Mouse (Mus musculus): ENCODE measurements around the gene Dsp. TPM values are rescaled to one million over a fixed set of nuclear protein-coding genes. Genes with fewer than 3 reads are reported as not detected.

The Dsp gene
- polyA plus RNA-seq, 1 experiment: not detected

GRCm38 (mm10) chr13:38230177-38230821 lies 79.2 kb downstream of the Dsp start:
- TF ChIP-seq MYOG (IDR thresholded peaks at IDR 0.05; ENCODE audit: control insufficient read depth in 1 of 3, insufficient read depth in 1 of 3, insufficient read length in 2 of 3, low read depth in 2 of 3): no peak
- TF ChIP-seq CEBPB (IDR thresholded peaks at IDR 0.05; ENCODE audit: insufficient read depth, poor library complexity, severe bottlenecking): no peak
- TF ChIP-seq USF1 (IDR thresholded peaks at IDR 0.05; ENCODE audit: low read depth): no peak
- TF ChIP-seq MAX (IDR thresholded peaks at IDR 0.05; ENCODE audit: low read depth): no peak
- no peak for TF ChIP-seq POLR2A (IDR thresholded peaks at IDR 0.05; ENCODE audit: insufficient read length, low read depth)
- no peak for TF ChIP-seq SRF (IDR thresholded peaks at IDR 0.05; ENCODE audit: control insufficient read depth, insufficient read length, low read depth)
- TF ChIP-seq REST (IDR thresholded peaks at IDR 0.05; ENCODE audit: insufficient read depth, insufficient read length): no peak
- no peak for TF ChIP-seq MYOD1 (IDR thresholded peaks at IDR 0.05; ENCODE audit: control insufficient read depth in 1 of 3, insufficient read length in 2 of 3, low read depth in 2 of 3)
- TF ChIP-seq TCF3 (IDR thresholded peaks at IDR 0.05; ENCODE audit: insufficient read length, low read depth): no peak
- no peak for TF ChIP-seq TCF12 (IDR thresholded peaks at IDR 0.05; ENCODE audit: insufficient read depth, poor library complexity, severe bottlenecking)
- no peak for TF ChIP-seq E2F4 (IDR thresholded peaks at IDR 0.05; ENCODE audit: insufficient read depth)
- no peak for TF ChIP-seq POLR2AphosphoS2 (IDR thresholded peaks at IDR 0.05; ENCODE audit: insufficient read length, low read depth)
- Histone ChIP-seq H3K4me3 (no peak overlapping the region), H3ac (ENCODE audit: control insufficient read depth, insufficient read length) (no peak overlapping the region), H3K4me2 (ENCODE audit: low read depth) (no peak overlapping the region), H3K36me3 (ENCODE audit: control insufficient read depth, insufficient read depth) (peaks cover 9% of the 10 kb centered on the region), H3K79me2 (ENCODE audit: control insufficient read depth, insufficient read depth) (no peaks in the 10 kb centered on the region), H3K27me3 (ENCODE audit: control insufficient read depth, insufficient read depth, insufficient read length) (no peaks in the 10 kb centered on the region)

- no peak for TF ChIP-seq POLR2A (IDR thresholded peaks at IDR 0.05; ENCODE audit: insufficient read length, low read depth)
These were observed 81.3 kb downstream of the Dsp start for GRCm38 (mm10) chr13:38232411-38232810.

GRCm38 (mm10) chr13:38232856-38233625 lies 81.9 kb downstream of the Dsp start:
- TF ChIP-seq TCF3 (IDR thresholded peaks at IDR 0.05; ENCODE audit: insufficient read length, low read depth) (no peak), USF1 (IDR thresholded peaks at IDR 0.05; ENCODE audit: low read depth) (no peak)
- H3K79me2 ChIP-seq (ENCODE audit: control insufficient read depth, insufficient read depth): no peaks in the 10 kb centered on the region
- no peaks in the 10 kb centered on the region for H3K27me3 ChIP-seq (ENCODE audit: control insufficient read depth, insufficient read depth, insufficient read length)
- H3K36me3 ChIP-seq (ENCODE audit: control insufficient read depth, insufficient read depth): no peaks in the 10 kb centered on the region
- no peak overlapping the region for H3K4me2 ChIP-seq (ENCODE audit: low read depth)
- H3K4me3 ChIP-seq: no peak overlapping the region
- H3ac ChIP-seq (ENCODE audit: control insufficient read depth, insufficient read length): no peak overlapping the region

More at GRCm38 (mm10) chr13:38232411-38232810, 81.3 kb downstream of the Dsp start:
- H3ac ChIP-seq (ENCODE audit: control insufficient read depth, insufficient read length): no peak overlapping the region
- H3K4me3 ChIP-seq: no peak overlapping the region
- H3K27me3 ChIP-seq (ENCODE audit: control insufficient read depth, insufficient read depth, insufficient read length): no peaks in the 10 kb centered on the region
- no peaks in the 10 kb centered on the region for H3K36me3 ChIP-seq (ENCODE audit: control insufficient read depth, insufficient read depth)
- no peak overlapping the region for H3K4me2 ChIP-seq (ENCODE audit: low read depth)
- H3K79me2 ChIP-seq (ENCODE audit: control insufficient read depth, insufficient read depth): no peaks in the 10 kb centered on the region

GRCm38 (mm10) chr13:38234651-38235050 lies 83.6 kb downstream of the Dsp start:
- Histone ChIP-seq H3K36me3 (ENCODE audit: control insufficient read depth, insufficient read depth) (no peaks in the 10 kb centered on the region), H3K4me3 (no peak overlapping the region), H3K79me2 (ENCODE audit: control insufficient read depth, insufficient read depth) (no peaks in the 10 kb centered on the region), H3ac (ENCODE audit: control insufficient read depth, insufficient read length) (no peak overlapping the region), H3K27me3 (ENCODE audit: control insufficient read depth, insufficient read depth, insufficient read length) (no peaks in the 10 kb centered on the region), H3K4me2 (ENCODE audit: low read depth) (no peak overlapping the region)
- no peak for TF ChIP-seq USF1 (IDR thresholded peaks at IDR 0.05; ENCODE audit: low read depth)
- TF ChIP-seq MYOG (IDR thresholded peaks at IDR 0.05; ENCODE audit: control insufficient read depth in 1 of 3, insufficient read depth in 1 of 3, insufficient read length in 2 of 3, low read depth in 2 of 3): no peak
- no peak for TF ChIP-seq TCF12 (IDR thresholded peaks at IDR 0.05; ENCODE audit: insufficient read depth, poor library complexity, severe bottlenecking)
- TF ChIP-seq SRF (IDR thresholded peaks at IDR 0.05; ENCODE audit: control insufficient read depth, insufficient read length, low read depth): no peak
- TF ChIP-seq TCF3 (IDR thresholded peaks at IDR 0.05; ENCODE audit: insufficient read length, low read depth): no peak
- TF ChIP-seq POLR2AphosphoS2 (IDR thresholded peaks at IDR 0.05; ENCODE audit: insufficient read length, low read depth): no peak
- no peak for TF ChIP-seq REST (IDR thresholded peaks at IDR 0.05; ENCODE audit: insufficient read depth, insufficient read length)
- TF ChIP-seq CEBPB (IDR thresholded peaks at IDR 0.05; ENCODE audit: insufficient read depth, poor library complexity, severe bottlenecking): no peak
- TF ChIP-seq POLR2A (IDR thresholded peaks at IDR 0.05; ENCODE audit: insufficient read length, low read depth): no peak

- H3K27me3 ChIP-seq (ENCODE audit: control insufficient read depth, insufficient read depth, insufficient read length): no peaks in the 10 kb centered on the region
- no peaks in the 10 kb centered on the region for H3K79me2 ChIP-seq (ENCODE audit: control insufficient read depth, insufficient read depth)
- H3K4me3 ChIP-seq: no peak overlapping the region
- H3ac ChIP-seq (ENCODE audit: control insufficient read depth, insufficient read length): no peak overlapping the region
- no peaks in the 10 kb centered on the region for H3K36me3 ChIP-seq (ENCODE audit: control insufficient read depth, insufficient read depth)
- no peak overlapping the region for H3K4me2 ChIP-seq (ENCODE audit: low read depth)
- TF ChIP-seq POLR2A (IDR thresholded peaks at IDR 0.05; ENCODE audit: insufficient read length, low read depth) (no peak), TCF12 (IDR thresholded peaks at IDR 0.05; ENCODE audit: insufficient read depth, poor library complexity, severe bottlenecking) (no peak), SRF (IDR thresholded peaks at IDR 0.05; ENCODE audit: control insufficient read depth, insufficient read length, low read depth) (no peak), MYOG (IDR thresholded peaks at IDR 0.05; ENCODE audit: control insufficient read depth in 1 of 3, insufficient read depth in 1 of 3, insufficient read length in 2 of 3, low read depth in 2 of 3) (no peak), REST (IDR thresholded peaks at IDR 0.05; ENCODE audit: insufficient read depth, insufficient read length) (no peak), MAX (IDR thresholded peaks at IDR 0.05; ENCODE audit: low read depth) (no peak), MYOD1 (IDR thresholded peaks at IDR 0.05; ENCODE audit: control insufficient read depth in 1 of 3, insufficient read length in 2 of 3, low read depth in 2 of 3) (no peak), CEBPB (IDR thresholded peaks at IDR 0.05; ENCODE audit: insufficient read depth, poor library complexity, severe bottlenecking) (no peak), E2F4 (IDR thresholded peaks at IDR 0.05; ENCODE audit: insufficient read depth) (no peak), TCF3 (IDR thresholded peaks at IDR 0.05; ENCODE audit: insufficient read length, low read depth) (no peak), USF1 (IDR thresholded peaks at IDR 0.05; ENCODE audit: low read depth) (no peak), POLR2AphosphoS2 (IDR thresholded peaks at IDR 0.05; ENCODE audit: insufficient read length, low read depth) (no peak)
These were observed 84.3 kb downstream of the Dsp start for GRCm38 (mm10) chr13:38235370-38235769.
